Mouse (Mus musculus): ENCODE data around the gene Yaf2. TPM values are rescaled to one million over a fixed set of nuclear protein-coding genes. Genes with fewer than 3 reads are reported as not detected.
A peak's percentile ranks its signal among the peaks of the same experiment; 100 is the strongest.

Gene Yaf2
- polyA plus RNA-seq, 1 experiment from 2014 or later, result 58.8 TPM

DNA sequence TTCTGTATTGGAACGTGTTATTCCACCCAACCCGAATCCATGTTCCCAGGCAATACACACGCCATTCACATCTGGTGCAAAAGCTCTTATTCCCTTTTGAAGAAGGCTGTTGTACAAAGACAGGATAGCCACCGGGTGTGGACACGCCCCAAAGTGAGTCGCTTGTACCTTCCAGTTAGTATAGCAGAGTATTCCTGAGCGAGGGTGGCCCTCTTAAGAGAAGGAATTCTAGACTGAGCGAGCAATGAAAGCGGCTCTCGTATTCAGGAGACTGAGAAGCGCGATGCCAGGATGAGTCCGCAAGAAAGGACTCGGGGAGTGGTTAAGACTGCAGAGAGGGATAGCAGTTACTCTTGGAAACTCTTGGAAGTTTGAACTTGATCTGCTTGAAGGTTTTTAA is 60.5 kb downstream of the Yaf2 start:
- Histone ChIP-seq H3K9me3 (ENCODE audit: control insufficient read depth, low read depth, low read length) (no peaks in the 10 kb centered on the region), H3K27me3 (ENCODE audit: control insufficient read depth, insufficient read depth, low read length) (no peaks in the 10 kb centered on the region), H3K4me2 (replicated peaks; ENCODE audit: low read depth, low read length) (peak overlapping the region; percentile 92), H3K4me1 (ENCODE audit: control insufficient read depth, insufficient read depth, low read length) (peaks cover 17% of the 10 kb centered on the region), H3K27ac (ENCODE audit: low read length) (no peak overlapping the region), H3K9ac (replicated peaks; ENCODE audit: low read depth, low read length) (no peak overlapping the region), H3K36me3 (ENCODE audit: control insufficient read depth, insufficient read depth, low read length) (peaks cover 9% of the 10 kb centered on the region; the same call in 1 of the 2 replicates), H3K4me3 (ENCODE audit: low read depth, low read length) (peak overlapping the region; percentile 87)
- no peak for ATAC-seq (ENCODE audit: insufficient number of reproducible peaks, insufficient read depth, low FRiP score, low read depth)
- 3% methylated on average over 14 of the region's 14 CpGs for WGBS

DNA sequence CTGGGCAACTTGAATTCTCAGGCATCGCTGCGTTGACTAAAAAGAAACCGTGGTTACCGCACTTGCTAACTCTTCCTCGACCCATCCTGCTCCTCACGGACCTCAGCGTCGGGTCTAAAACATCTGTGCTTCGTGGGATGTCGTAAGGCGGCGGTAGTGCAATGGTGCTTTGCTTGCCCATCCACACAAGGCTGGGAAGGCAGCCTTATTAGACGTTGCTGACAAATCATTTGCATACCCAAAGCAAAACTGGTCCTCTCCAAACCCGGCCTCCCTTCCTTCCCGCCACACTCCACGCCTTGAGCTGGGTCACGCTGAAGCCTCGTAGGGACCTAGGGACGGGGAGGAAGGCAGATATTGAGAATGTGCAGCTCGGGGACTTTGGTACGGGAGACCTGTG is 61.1 kb downstream of the Yaf2 start:
- Histone ChIP-seq H3K27me3 (ENCODE audit: control insufficient read depth, insufficient read depth, low read length) (no peaks in the 10 kb centered on the region), H3K9me3 (ENCODE audit: control insufficient read depth, low read depth, low read length) (no peaks in the 10 kb centered on the region), H3K4me1 (ENCODE audit: control insufficient read depth, insufficient read depth, low read length) (peaks cover 17% of the 10 kb centered on the region), H3K36me3 (ENCODE audit: control insufficient read depth, insufficient read depth, low read length) (peaks cover 8% of the 10 kb centered on the region; the same call in 1 of the 2 replicates), H3K4me2 (replicated peaks; ENCODE audit: low read depth, low read length) (peak overlapping the region; percentile 92), H3K4me3 (ENCODE audit: low read depth, low read length) (peak overlapping the region; percentile 87), H3K27ac (ENCODE audit: low read length) (peak overlapping the region; percentile 68), H3K9ac (replicated peaks; ENCODE audit: low read depth, low read length) (peak overlapping the region; percentile 25; the same call in 1 of the 2 replicates)
- peak; percentile 46 for ATAC-seq (ENCODE audit: insufficient number of reproducible peaks, insufficient read depth, low FRiP score, low read depth)
- WGBS, result under 1% methylated on average over 21 of the region's 21 CpGs

DNA sequence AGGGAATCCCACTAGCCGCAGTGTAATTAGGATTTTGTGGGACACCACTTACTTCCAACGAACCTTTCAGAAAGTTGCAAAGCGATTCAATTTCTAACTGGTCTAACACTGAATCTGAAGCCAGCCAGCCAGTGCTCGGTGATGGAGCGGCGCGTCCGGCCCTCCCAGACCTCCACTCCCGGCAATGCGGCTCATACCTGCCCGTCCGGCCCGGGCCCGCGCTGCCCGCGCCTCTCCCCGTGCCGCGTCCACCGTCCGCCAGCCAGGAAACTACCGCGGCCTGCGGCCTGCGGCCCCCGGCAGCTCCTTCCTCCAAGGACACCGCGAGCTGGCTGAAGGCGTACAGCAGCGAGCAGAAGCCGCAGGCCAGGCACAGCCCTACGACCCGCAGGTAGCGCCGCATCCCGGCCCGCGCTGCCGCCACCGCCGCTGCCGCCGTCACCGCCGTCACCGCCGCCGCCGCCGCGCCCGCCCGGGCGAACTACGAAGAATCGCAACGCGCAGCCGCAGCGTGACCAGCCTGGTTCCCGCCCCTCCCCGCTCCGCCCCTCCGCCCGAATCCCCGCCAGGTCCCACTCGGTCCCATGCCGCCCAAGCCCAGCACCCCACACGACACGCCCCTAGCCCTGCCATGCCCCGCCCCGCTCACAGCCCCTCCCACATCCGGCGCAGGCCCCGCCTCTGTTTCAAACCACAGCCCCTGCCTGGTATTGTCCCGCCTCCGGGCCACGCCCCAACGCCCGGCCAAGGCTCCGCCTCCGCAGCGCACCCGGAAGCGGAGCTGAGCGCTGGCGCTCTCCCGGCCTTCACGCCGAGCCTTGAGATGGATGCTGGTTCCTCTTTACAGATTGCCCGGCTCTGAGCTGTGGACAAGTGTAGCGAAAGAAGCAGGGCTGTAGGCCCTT is 61.8 kb downstream of the Yaf2 start, which contains the start of gene Gxylt1:
TSS of gene Gxylt1 (minus strand) at position 501 of the 905 bp plus-strand sequence.
- H3K27me3 ChIP-seq (ENCODE audit: control insufficient read depth, insufficient read depth, low read length), result no peaks in the 10 kb centered on the region
- H3K9me3 ChIP-seq (ENCODE audit: control insufficient read depth, low read depth, low read length), result no peaks in the 10 kb centered on the region
- peaks cover 4% of the 10 kb centered on the region; the same call in 1 of the 2 replicates for H3K36me3 ChIP-seq (ENCODE audit: control insufficient read depth, insufficient read depth, low read length)
- WGBS, result under 1% methylated on average over 79 of the region's 93 CpGs
- peak within 1 kb of the TSS; percentile 87 for H3K9ac ChIP-seq (replicated peaks; ENCODE audit: low read depth, low read length)
- ATAC-seq (ENCODE audit: insufficient number of reproducible peaks, insufficient read depth, low FRiP score, low read depth), result peak; percentile 98
- H3K4me2 ChIP-seq (replicated peaks; ENCODE audit: low read depth, low read length), result peak within 1 kb of the TSS; percentile 92
- H3K4me3 ChIP-seq (ENCODE audit: low read depth, low read length), result peak within 1 kb of the TSS; percentile 87
- peak within 1 kb of the TSS; percentile 91 for H3K27ac ChIP-seq (ENCODE audit: low read length)
- peaks cover 17% of the 10 kb centered on the region for H3K4me1 ChIP-seq (ENCODE audit: control insufficient read depth, insufficient read depth, low read length)

DNA sequence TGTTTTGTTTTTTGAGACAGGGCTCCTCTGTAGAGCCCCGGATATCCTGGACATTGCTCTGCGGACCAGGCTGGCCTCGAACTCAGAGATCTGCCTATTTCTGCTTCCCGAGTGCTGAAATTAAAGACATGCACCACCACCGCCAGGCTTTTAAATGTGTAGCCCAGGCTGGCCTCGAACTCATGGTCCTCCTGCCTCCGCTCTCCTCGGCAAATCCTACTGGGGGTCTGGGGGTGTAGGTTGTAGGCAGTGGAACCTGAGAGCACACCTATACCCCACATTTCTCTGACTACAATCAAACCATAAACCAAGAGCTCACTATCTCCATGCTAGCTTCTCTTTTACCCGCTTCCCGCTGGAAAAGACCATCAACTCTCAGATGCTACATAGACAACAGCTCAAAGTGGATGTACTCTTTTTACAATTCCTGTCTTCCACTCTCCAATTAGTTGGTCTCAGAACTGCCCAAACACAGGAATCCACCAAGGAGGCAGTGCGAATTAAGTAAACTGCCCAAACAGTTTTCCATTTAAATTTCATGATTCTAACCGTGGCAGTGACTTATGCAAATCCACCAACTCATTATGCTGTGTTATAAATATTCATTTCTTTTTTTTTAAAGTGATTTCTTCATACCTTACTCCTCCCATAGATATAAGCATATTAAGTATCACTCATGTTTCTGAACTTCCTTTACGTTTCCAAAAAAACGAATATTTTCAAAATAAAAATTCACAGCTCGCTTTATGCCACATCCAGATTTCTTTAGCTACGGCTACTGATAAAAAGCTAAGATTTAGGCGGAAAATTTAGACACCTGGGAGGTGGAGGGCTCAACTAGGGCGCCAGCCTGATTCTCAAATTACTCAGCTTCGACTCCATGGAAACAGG is 62.7 kb downstream of the Yaf2 start:
- 44% methylated on average over 19 of the region's 19 CpGs for WGBS
- Histone ChIP-seq H3K9me3 (ENCODE audit: control insufficient read depth, low read depth, low read length) (no peaks in the 10 kb centered on the region), H3K4me3 (ENCODE audit: low read depth, low read length) (peak overlapping the region; percentile 87), H3K4me1 (ENCODE audit: control insufficient read depth, insufficient read depth, low read length) (peaks cover 17% of the 10 kb centered on the region), H3K4me2 (replicated peaks; ENCODE audit: low read depth, low read length) (peak overlapping the region; percentile 57), H3K27ac (ENCODE audit: low read length) (peak overlapping the region; percentile 91; the same call in 1 of the 2 replicates), H3K27me3 (ENCODE audit: control insufficient read depth, insufficient read depth, low read length) (no peaks in the 10 kb centered on the region), H3K36me3 (ENCODE audit: control insufficient read depth, insufficient read depth, low read length) (no peaks in the 10 kb centered on the region), H3K9ac (replicated peaks; ENCODE audit: low read depth, low read length) (peak overlapping the region; percentile 87)
- no peak for ATAC-seq (ENCODE audit: insufficient number of reproducible peaks, insufficient read depth, low FRiP score, low read depth)

DNA sequence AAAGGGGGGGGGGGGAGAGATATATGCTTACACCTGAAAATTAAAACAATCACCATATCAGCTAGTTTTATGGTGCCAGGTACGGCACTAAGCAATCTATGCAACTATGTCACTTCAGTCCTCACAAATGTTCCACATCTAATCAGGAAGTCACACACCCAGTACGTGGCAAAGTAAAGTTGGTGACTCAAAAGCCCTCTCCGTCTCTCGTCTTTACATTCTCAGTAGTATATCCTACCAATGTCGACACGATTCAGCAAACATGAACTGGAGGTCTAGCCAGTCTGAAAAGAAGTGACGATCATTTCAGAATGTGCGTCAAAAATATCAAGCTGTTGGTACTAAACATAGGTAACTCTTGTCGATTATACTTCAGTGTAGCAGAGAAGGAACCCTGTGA is 63.8 kb downstream of the Yaf2 start:
- no peaks in the 10 kb centered on the region for H3K27me3 ChIP-seq (ENCODE audit: control insufficient read depth, insufficient read depth, low read length)
- H3K9ac ChIP-seq (replicated peaks; ENCODE audit: low read depth, low read length), result no peak overlapping the region
- no peaks in the 10 kb centered on the region for H3K9me3 ChIP-seq (ENCODE audit: control insufficient read depth, low read depth, low read length)
- no peaks in the 10 kb centered on the region for H3K36me3 ChIP-seq (ENCODE audit: control insufficient read depth, insufficient read depth, low read length)
- H3K4me3 ChIP-seq (ENCODE audit: low read depth, low read length), result 0 out of 2 replicates have a peak overlapping the region, but pooled peaks have one; percentile 87
- peak overlapping the region; percentile 57; the same call in 1 of the 2 replicates for H3K4me2 ChIP-seq (replicated peaks; ENCODE audit: low read depth, low read length)
- H3K27ac ChIP-seq (ENCODE audit: low read length), result no peak overlapping the region
- 80% methylated on average over 9 of the region's 9 CpGs for WGBS
- no peak for ATAC-seq (ENCODE audit: insufficient number of reproducible peaks, insufficient read depth, low FRiP score, low read depth)
- peaks cover 17% of the 10 kb centered on the region for H3K4me1 ChIP-seq (ENCODE audit: control insufficient read depth, insufficient read depth, low read length)

DNA sequence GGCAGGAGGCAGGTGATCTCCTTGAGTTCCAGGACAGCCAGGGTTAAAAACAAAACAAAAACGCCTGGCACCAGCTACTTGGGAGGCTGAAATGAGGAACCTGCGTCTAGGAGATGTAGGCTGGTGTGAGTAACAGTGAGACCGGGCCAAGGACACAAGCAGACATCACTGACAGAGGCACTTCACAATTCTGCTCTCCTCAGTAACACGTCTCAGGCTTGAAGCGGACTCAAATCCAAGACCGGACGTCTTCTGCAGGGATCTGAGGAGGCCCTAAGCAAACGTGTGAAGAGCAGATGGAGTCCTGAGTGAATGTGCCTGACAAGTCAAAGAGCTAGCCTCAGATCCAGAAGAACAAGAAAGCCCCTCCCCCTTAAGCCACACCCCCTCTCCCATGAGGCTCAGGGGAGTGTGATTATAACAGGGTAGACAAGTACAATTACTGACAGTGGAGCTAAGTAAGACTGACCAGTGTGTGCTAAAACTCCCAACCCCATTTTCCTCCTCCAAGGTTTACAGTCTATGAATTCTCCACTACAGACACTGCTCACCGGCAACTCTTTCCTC is 66.4 kb downstream of the Yaf2 start:
- Histone ChIP-seq H3K36me3 (ENCODE audit: control insufficient read depth, insufficient read depth, low read length) (no peaks in the 10 kb centered on the region), H3K27me3 (ENCODE audit: control insufficient read depth, insufficient read depth, low read length) (no peaks in the 10 kb centered on the region), H3K27ac (ENCODE audit: low read length) (no peak overlapping the region), H3K4me2 (replicated peaks; ENCODE audit: low read depth, low read length) (no peak overlapping the region), H3K9me3 (ENCODE audit: control insufficient read depth, low read depth, low read length) (no peaks in the 10 kb centered on the region), H3K9ac (replicated peaks; ENCODE audit: low read depth, low read length) (no peak overlapping the region), H3K4me3 (ENCODE audit: low read depth, low read length) (no peak overlapping the region), H3K4me1 (ENCODE audit: control insufficient read depth, insufficient read depth, low read length) (peaks cover 11% of the 10 kb centered on the region)
- ATAC-seq (ENCODE audit: insufficient number of reproducible peaks, insufficient read depth, low FRiP score, low read depth), result no peak
- 78% methylated on average over 9 of the region's 9 CpGs for WGBS

DNA sequence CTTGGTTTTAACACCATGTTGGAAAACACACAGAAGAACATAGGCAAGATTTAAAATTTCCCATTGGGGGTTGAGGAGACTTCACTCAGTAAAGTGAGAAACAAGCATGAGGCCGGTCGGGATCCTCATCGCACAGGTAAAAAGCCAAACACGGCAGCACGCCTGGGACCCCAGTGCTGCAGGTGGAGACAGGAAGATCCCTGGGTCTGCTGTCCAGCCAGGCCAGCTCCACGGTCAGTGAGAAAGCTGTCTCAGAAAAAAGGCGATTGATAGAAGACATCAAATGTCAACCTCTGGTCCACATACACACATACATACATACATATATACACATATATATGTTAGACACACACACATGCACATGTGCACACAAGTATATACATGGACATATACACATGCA is 67.2 kb downstream of the Yaf2 start:
- no peaks in the 10 kb centered on the region for H3K27me3 ChIP-seq (ENCODE audit: control insufficient read depth, insufficient read depth, low read length)
- H3K4me3 ChIP-seq (ENCODE audit: low read depth, low read length), result no peak overlapping the region
- no peaks in the 10 kb centered on the region for H3K9me3 ChIP-seq (ENCODE audit: control insufficient read depth, low read depth, low read length)
- no peak overlapping the region for H3K27ac ChIP-seq (ENCODE audit: low read length)
- H3K9ac ChIP-seq (replicated peaks; ENCODE audit: low read depth, low read length), result no peak overlapping the region
- WGBS, result 96% methylated on average over 7 of the region's 7 CpGs
- H3K36me3 ChIP-seq (ENCODE audit: control insufficient read depth, insufficient read depth, low read length), result no peaks in the 10 kb centered on the region
- peaks cover 11% of the 10 kb centered on the region for H3K4me1 ChIP-seq (ENCODE audit: control insufficient read depth, insufficient read depth, low read length)
- no peak for ATAC-seq (ENCODE audit: insufficient number of reproducible peaks, insufficient read depth, low FRiP score, low read depth)
- H3K4me2 ChIP-seq (replicated peaks; ENCODE audit: low read depth, low read length), result no peak overlapping the region

DNA sequence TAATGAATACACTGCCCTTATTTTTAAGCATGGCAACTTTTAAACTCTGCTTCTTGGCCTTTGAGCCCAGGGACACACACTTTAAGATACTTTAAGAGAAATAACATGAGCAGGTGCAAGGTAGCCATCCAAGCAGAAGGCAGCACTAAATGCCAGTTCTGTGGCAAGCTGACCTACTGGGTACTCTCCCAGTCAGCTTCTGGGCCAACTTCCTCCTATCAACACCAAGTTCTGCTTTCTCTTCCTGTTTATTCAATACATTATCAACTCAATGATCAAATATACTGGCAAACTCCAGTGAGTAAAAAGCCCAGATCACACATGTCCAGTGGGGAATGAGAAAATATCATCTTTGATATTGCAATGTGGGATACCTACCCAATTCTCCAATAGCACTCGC is 68.7 kb downstream of the Yaf2 start:
- Histone ChIP-seq H3K4me3 (ENCODE audit: low read depth, low read length) (no peak overlapping the region), H3K4me2 (replicated peaks; ENCODE audit: low read depth, low read length) (no peak overlapping the region), H3K9me3 (ENCODE audit: control insufficient read depth, low read depth, low read length) (no peaks in the 10 kb centered on the region), H3K27ac (ENCODE audit: low read length) (no peak overlapping the region), H3K36me3 (ENCODE audit: control insufficient read depth, insufficient read depth, low read length) (no peaks in the 10 kb centered on the region), H3K4me1 (ENCODE audit: control insufficient read depth, insufficient read depth, low read length) (peaks cover under 1% of the 10 kb centered on the region; the same call in 1 of the 2 replicates), H3K9ac (replicated peaks; ENCODE audit: low read depth, low read length) (no peak overlapping the region), H3K27me3 (ENCODE audit: control insufficient read depth, insufficient read depth, low read length) (no peaks in the 10 kb centered on the region)
- WGBS, result 94% methylated on average over 1 of the region's 1 CpGs
- no peak for ATAC-seq (ENCODE audit: insufficient number of reproducible peaks, insufficient read depth, low FRiP score, low read depth)

Measured in stomach, embryonic 14.5 days (tissue).